Mouse (Mus musculus) right cerebral cortex, adult 2 months (tissue): ENCODE results near the gene Ugt1a7c.

Source experiments
- DNase-seq, 2 experiments: peaks; one replicate each; pipeline ENCODE4 v3.0.0; 2021 to 2022; ENCODE audit warnings: low spot score in 2 of 2

The Ugt1a7c gene

GRCm38 (mm10) chr1:88260604-88261377 is 165.9 kb downstream of the Ugt1a7c start:
- DNase-seq = no peak

GRCm38 (mm10) chr1:88261706-88262105 is 166.8 kb downstream of the Ugt1a7c start:
- no peak for DNase-seq

DNA sequence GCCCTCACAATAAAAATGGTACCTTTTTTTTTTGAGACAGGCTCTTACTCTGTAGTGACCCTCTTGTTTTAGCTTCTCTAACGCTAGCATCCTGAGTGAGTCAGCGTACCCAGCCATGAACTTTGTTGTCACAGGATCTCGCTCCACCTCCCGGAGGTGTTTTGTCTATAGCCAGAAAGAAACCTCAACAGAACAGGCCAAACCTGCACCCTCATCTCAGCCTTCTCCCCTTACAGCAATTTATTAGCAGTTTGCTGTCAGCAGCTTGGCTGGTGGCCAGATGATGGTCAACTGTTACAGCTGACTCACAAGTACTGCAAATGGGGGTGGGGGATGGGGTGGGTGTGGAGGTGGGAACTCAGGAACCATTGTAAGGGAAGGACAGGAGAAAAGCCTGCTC is 167.4 kb downstream of the Ugt1a7c start:
- peak in 1 of 2 experiments; percentile 68 for DNase-seq

DNA sequence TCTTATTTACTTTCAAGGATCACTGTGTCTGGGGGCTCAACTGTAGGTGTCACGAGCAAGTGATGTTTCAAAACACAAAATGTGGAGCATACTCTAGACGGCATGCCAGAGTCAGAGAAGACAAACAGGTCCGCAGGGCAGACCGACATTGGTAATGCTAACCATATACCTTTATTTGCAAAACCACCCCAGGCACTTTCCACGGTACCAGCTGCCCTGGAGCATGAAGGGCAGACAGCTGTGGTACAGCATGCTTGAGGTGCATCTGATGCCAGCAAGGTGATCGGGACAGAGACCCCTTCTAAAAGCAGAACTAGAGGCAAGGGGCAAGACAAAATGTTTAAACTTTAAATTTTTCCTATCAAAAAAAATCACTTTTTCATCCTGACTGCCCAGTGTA is 168.1 kb downstream of the Ugt1a7c start:
- no peak for DNase-seq

- no peak for DNase-seq
Observed at GRCm38 (mm10) chr1:88263778-88264177, 168.9 kb downstream of the Ugt1a7c start.

DNA sequence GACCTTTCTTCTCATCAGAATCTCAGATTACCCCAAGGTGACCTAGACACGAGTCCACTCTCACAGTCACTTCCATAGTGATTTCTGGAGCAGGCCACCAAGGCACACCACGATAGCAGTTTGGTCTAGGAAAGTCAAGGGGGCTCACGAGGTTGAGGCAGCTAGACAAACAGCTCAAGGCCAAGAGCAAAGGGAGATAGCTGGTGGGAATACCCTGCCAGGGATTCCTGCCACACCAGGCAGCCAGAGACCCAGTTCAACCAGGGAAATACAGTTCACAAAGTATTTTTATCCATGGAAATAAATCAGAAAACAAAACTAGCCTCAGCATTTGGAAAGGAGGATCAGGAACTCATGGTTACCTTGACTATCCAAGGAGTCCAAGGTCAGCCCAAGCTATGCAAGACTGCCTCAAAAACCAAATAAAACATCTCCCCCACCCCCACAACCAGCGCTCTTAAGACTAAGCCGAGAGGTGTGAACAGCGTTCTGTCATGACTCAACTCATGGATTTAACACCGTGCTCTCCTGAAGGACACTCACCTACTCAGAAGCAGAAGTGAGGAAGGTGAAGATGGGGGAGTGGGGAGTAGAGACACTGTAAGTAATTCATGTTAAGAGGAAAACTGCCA is 169.5 kb downstream of the Ugt1a7c start:
- DNase-seq = no peak

- no peak for DNase-seq
Observed at GRCm38 (mm10) chr1:88264869-88265240, 170.0 kb downstream of the Ugt1a7c start.

DNA sequence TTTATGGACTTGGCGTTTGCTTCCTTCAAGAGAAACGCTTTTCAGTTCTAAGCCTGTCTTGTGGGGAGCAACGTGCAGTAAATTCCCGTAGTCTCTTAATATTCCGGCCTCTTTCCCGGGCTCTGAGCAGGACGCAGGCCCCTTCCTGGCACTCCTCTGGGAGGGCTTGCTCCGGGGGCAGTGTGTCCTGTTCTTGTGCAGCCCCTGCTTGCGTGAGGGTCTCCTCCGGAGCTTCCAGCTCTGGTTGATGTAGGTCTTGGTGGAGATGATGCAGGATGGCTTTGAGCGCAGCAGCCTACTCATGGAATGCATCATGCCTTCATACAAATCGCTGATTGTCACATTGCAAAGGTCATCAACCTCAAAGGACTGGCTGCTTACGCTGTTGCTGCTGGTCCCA is 171.3 kb downstream of the Ugt1a7c start:
- no peak for DNase-seq

DNA sequence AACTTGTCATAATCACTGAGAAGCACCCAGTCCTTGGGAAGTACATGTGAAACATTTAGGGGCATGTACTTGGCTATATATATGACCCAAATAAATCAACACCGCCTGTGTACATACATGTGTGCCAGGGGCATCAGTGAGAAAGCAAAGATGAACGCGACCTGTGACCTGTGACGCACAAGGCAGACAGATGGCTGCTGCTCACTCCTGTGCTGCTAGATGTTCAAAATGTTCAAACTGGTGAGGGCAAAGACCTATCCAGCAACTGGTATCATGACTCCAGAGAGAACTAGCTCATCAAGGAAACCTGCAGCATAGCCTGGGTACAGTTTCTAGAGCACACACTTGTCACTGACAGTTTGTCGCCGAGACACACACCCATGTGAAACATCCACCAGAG is 172.6 kb downstream of the Ugt1a7c start:
- no peak for DNase-seq

GRCm38 (mm10) chr1:88268070-88268469 is 173.2 kb downstream of the Ugt1a7c start:
- DNase-seq = no peak
